Mouse (Mus musculus) liver, postnatal 0 days (tissue): ENCODE results near the gene Tshz3. TPM values are rescaled to one million over a fixed set of nuclear protein-coding genes. Genes with fewer than 3 reads are reported as not detected.
A peak's percentile ranks its signal among the peaks of the same experiment; 100 is the strongest.

Experiments
- ATAC-seq: fragments of 200-750 bp; cut with Nextera tagmentation; 2 replicates; pipeline ENCODE4 v1.8.0; 2017; ENCODE audit warnings: mild to moderate bottlenecking, moderate library complexity
- DNase-seq: peaks from one replicate; pipeline ENCODE4 v3.0.0-alpha.2; 2016
- H3K27ac ChIP-seq: fragments of 300-500 bp; sonication (generic); 2 replicates; pipeline ENCODE4 v1.5.1; 2014; ENCODE audit warnings: antibody characterized with exemption, moderate library complexity, mild to moderate bottlenecking, low read depth
- H3K27me3 ChIP-seq: fragments of 300-500 bp; sonication (generic); 2 replicates; pipeline ENCODE4 v1.6.1; 2014; ENCODE audit warnings: low read length, control low read depth, mixed read lengths; ENCODE audit not compliant: insufficient read depth
- H3K36me3 ChIP-seq: fragments of 300-500 bp; sonication (generic); replicated peaks from 2 replicates; pipeline ENCODE4 v1.6.1; 2014; ENCODE audit warnings: mild to moderate bottlenecking, control low read depth, low read length, moderate library complexity, mixed read lengths; ENCODE audit not compliant: insufficient read depth
- H3K4me1 ChIP-seq: fragments of 300-500 bp; sonication (generic); 2 replicates; pipeline ENCODE4 v1.6.1; 2014; ENCODE audit warnings: antibody characterized with exemption, mild to moderate bottlenecking, control low read depth; ENCODE audit not compliant: insufficient read depth
- H3K4me2 ChIP-seq: fragments of 300-500 bp; sonication (generic); 2 replicates; pipeline ENCODE4 v1.6.1; 2014; ENCODE audit warnings: low read depth, mild to moderate bottlenecking, low read length, moderate library complexity, mixed read lengths
- H3K4me3 ChIP-seq: fragments of 300-500 bp; sonication (generic); 2 replicates; pipeline ENCODE4 v1.5.1; 2014; ENCODE audit warnings: low read depth, low read length
- H3K9ac ChIP-seq: fragments of 300-500 bp; sonication (generic); replicated peaks from 2 replicates; pipeline ENCODE4 v1.6.1; 2014; ENCODE audit warnings: mild to moderate bottlenecking, moderate library complexity
- H3K9me3 ChIP-seq: fragments of 300-500 bp; sonication (generic); 2 replicates; pipeline ENCODE4 v1.6.1; 2016; ENCODE audit warnings: mild to moderate bottlenecking, control low read depth, low read length, mixed read lengths
- CTCF ChIP-seq: sonication (generic); IDR thresholded peaks from 2 replicates; pipeline ENCODE4 v1.5.1; 2016; ENCODE audit warnings: antibody characterized with exemption, low read depth
- EP300 ChIP-seq: IDR thresholded peaks from 2 replicates; pipeline ENCODE4 v1.6.1; 2016; ENCODE audit warnings: antibody characterized with exemption, low read depth, mild to moderate bottlenecking
- WGBS: fragments of 180-500 bp; shearing (Covaris S2); extraction: QIAGEN DNeasy Blood & Tissue Kit; methylation state at CpG from one replicate; pipeline ENCODE4 v1.1.7; 2014; ENCODE audit not compliant: insufficient replicate concordance; 5-methylcytosine and 5-hydroxymethylcytosine counted together
- polyA plus RNA-seq: library from polyadenylated mRNA; unstranded; fragments of >200 nt; fragmentation: Nextera tagmentation; extraction: Ambion mirVana; gene quantifications from 2 replicates; pipeline ENCODE4 v1.2.1, GENCODE M21; 2015

The Tshz3 gene
- polyA plus RNA-seq, 1 experiment from 2014 or later: 0.60 TPM

GRCm38 (mm10) chr7:36694642-36695191 is 3.2 kb upstream of the Tshz3 start:
- TF ChIP-seq EP300 (no peak), CTCF (no peak)
- no peaks in the 10 kb centered on the region for H3K9me3 ChIP-seq
- peaks cover 12% of the 10 kb centered on the region for H3K4me1 ChIP-seq
- H3K27ac ChIP-seq: no peak overlapping the region
- H3K9ac ChIP-seq: no peak overlapping the region
- H3K36me3 ChIP-seq: no peaks in the 10 kb centered on the region
- DNase-seq (no peak), ATAC-seq (no peak)
- H3K4me3 ChIP-seq: no peak overlapping the region
- 19% methylated on average over 7 of the region's 7 CpGs for WGBS
- H3K27me3 ChIP-seq: peaks cover 97% of the 10 kb centered on the region
- H3K4me2 ChIP-seq: no peak overlapping the region

GRCm38 (mm10) chr7:36695276-36695675 is 2.6 kb upstream of the Tshz3 start:
- no peak for ATAC-seq
- WGBS: 4% methylated on average over 25 of the region's 25 CpGs
- H3K9ac ChIP-seq: no peak overlapping the region

GRCm38 (mm10) chr7:36695791-36696241 is 2.1 kb upstream of the Tshz3 start:
- ATAC-seq: no peak
- Histone ChIP-seq H3K9me3 (no peaks in the 10 kb centered on the region), H3K4me2 (peak overlapping the region; percentile 83), H3K27me3 (peaks cover 91% of the 10 kb centered on the region), H3K27ac (no peak overlapping the region), H3K36me3 (no peaks in the 10 kb centered on the region), H3K9ac (no peak overlapping the region), H3K4me3 (peak overlapping the region; percentile 61), H3K4me1 (peaks cover 12% of the 10 kb centered on the region)
- under 1% methylated on average over 41 of the region's 42 CpGs for WGBS
- TF ChIP-seq EP300: no peak
- no peak for TF ChIP-seq CTCF
- DNase-seq: peak; percentile 21

More at GRCm38 (mm10) chr7:36695276-36695675, 2.6 kb upstream of the Tshz3 start:
- H3K4me3 ChIP-seq: peak overlapping the region; percentile 61
- TF ChIP-seq EP300: no peak
- no peak for TF ChIP-seq CTCF
- H3K4me2 ChIP-seq: peak overlapping the region; percentile 83
- no peaks in the 10 kb centered on the region for H3K9me3 ChIP-seq
- H3K4me1 ChIP-seq: peaks cover 12% of the 10 kb centered on the region
- peaks cover 96% of the 10 kb centered on the region for H3K27me3 ChIP-seq
- no peak for DNase-seq
- H3K27ac ChIP-seq: no peak overlapping the region
- H3K36me3 ChIP-seq: no peaks in the 10 kb centered on the region

GRCm38 (mm10) chr7:36696406-36697117 is 1.4 kb upstream of the Tshz3 start:
- Histone ChIP-seq H3K4me3 (peak overlapping the region; percentile 61), H3K9me3 (no peaks in the 10 kb centered on the region), H3K9ac (peak overlapping the region; percentile 44; the same call in 1 of the 2 replicates), H3K27ac (peak overlapping the region; percentile 44; the same call in 1 of the 2 replicates), H3K4me2 (peak overlapping the region; percentile 83), H3K36me3 (no peaks in the 10 kb centered on the region), H3K4me1 (peaks cover 12% of the 10 kb centered on the region), H3K27me3 (peaks cover 86% of the 10 kb centered on the region)
- peak; percentile 25; the same call in 1 of the 2 replicates for ATAC-seq
- peak; percentile 52 for DNase-seq
- under 1% methylated on average over 47 of the region's 62 CpGs for WGBS
- no peak for TF ChIP-seq CTCF
- TF ChIP-seq EP300: no peak

GRCm38 (mm10) chr7:36697118-36697855 is 631 bp upstream of the Tshz3 start:
- WGBS: 3% methylated on average over 7 of the region's 62 CpGs
- no peak overlapping the region; the same call in 1 of the 2 replicates for H3K9ac ChIP-seq
- H3K27ac ChIP-seq: peak overlapping the region; percentile 44; the same call in 1 of the 2 replicates
- no peaks in the 10 kb centered on the region for H3K36me3 ChIP-seq
- no peaks in the 10 kb centered on the region for H3K9me3 ChIP-seq
- DNase-seq: peak; percentile 53
- peak overlapping the region; percentile 61 for H3K4me3 ChIP-seq
- peaks cover 12% of the 10 kb centered on the region for H3K4me1 ChIP-seq
- TF ChIP-seq CTCF (no peak), EP300 (no peak)
- peaks cover 82% of the 10 kb centered on the region for H3K27me3 ChIP-seq
- H3K4me2 ChIP-seq: peak overlapping the region; percentile 83
- ATAC-seq: peak; percentile 59

GRCm38 (mm10) chr7:36698589-36698946 is 650 bp downstream of the Tshz3 start:
- 1% methylated on average over 16 of the region's 16 CpGs for WGBS
- TF ChIP-seq EP300: no peak
- TF ChIP-seq CTCF: no peak
- ATAC-seq (no peak), DNase-seq (no peak)
- Histone ChIP-seq H3K36me3 (no peaks in the 10 kb centered on the region), H3K4me1 (peaks cover 12% of the 10 kb centered on the region), H3K27me3 (peaks cover 70% of the 10 kb centered on the region), H3K4me3 (peak overlapping the region; percentile 61), H3K9me3 (no peaks in the 10 kb centered on the region), H3K9ac (no peak overlapping the region), H3K27ac (no peak overlapping the region), H3K4me2 (peak overlapping the region; percentile 83)
